Mouse (Mus musculus) right cerebral cortex, adult 2 months (tissue): ENCODE results near the gene Fbxo24.
"Not testable (repeated sequence)": the region's sequence is repeated elsewhere in the genome, so short reads cannot be mapped to it uniquely, and the experiment has no call there.

Experiments used
- DNase-seq, 2 experiments: peaks; one replicate each; pipeline ENCODE4 v3.0.0; 2021 to 2022; ENCODE audit warnings: low spot score in 2 of 2

Fbxo24 gene

DNA sequence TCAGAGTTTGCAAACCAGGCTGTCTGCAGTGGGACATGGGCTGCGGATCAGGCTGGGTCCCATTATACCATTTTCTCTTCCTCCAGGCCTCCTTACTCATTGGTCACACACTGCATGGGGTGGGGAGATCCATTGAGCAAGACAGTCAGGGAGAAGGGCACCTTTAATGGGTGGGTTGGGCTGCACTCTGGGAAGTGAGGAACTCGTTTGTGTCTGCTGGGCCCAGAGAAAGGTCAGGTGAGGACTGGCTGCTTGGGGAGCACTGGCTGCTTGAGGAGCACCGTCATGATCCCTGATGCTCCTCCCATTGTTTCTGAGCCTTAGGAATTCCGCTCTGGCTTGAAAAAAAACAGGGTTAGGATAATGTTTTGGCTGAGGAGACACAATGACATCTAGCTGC, 14.1 kb upstream of the Fbxo24 start:
- no peak for DNase-seq

DNA sequence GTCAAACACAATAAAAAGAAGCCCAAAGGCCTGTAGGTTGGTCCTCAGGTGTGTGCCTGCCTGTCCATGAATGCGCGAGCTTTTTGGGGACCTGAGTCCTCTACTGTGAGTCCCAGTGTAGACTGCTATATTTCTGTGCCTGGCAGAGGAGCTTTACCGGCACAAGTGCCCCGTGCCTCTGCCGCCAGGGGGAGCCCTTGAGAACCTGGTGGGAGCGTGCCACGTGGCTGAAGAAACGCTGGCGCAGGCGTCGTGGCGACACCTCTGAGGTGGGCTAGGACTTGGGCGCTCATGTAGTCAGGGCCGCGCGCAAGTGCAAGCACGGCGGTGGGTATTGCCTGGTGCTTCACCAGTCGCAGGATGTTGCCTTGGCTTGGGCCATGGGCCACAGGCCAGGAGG, 12.3 kb upstream of the Fbxo24 start, which contains the start of gene Sap25:
TSS of gene Sap25 (plus strand) at position 281 of the 400 bp plus-strand sequence.
- no peak for DNase-seq

DNA sequence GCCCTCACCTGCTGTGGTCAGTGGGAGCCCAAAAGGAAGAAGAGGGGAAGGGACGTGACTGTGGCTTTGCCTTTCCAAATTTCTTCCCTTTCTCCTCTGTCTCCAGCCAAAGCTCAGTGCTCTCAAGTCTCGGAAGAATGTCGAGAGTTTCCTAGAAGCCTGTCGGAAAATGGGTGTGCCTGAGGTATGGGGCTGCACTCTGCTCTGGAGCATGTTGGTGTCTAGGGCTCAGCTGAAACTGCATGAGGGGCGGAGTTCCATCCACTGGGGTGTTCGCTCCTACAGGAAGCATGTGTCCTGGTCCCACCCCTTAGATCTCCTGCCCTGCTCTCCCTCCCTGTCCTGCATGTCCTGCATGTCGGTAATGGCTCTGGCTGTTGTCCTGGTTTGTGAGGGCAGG, 10.7 kb upstream of the Fbxo24 start:
- no peak for DNase-seq

DNA sequence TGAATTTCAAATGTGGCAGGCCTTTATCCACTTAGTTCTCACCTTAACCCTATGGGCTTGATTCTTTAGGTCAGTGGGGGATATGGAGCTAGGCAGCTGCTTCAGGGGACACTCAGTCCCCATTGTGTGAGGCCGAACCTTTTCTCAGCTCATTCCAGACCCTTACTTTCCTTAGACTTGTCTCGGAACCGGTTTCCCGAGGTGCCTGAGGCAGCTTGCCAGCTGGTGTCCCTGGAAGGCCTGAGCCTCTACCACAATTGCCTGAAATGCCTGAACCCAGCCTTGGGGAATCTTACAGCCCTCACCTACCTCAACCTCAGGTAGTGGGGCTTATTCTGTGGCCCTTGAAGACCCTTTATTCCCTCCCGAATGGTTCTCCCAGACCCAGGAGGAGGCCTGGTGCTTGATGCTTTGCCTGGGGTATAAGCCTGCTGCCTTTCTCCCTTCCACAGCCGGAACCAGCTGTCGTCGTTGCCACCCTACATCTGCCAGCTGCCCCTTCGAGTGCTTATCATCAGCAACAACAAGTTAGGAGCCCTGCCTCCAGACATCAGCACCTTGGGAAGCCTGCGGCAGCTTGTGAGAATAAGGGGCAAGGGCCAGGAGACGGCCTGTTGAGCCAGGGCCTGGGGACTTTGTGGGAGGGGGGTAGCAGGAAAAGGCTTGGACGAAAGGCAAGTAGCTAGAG, 4.7 kb upstream of the Fbxo24 start:
- DNase-seq, result no peak

DNA sequence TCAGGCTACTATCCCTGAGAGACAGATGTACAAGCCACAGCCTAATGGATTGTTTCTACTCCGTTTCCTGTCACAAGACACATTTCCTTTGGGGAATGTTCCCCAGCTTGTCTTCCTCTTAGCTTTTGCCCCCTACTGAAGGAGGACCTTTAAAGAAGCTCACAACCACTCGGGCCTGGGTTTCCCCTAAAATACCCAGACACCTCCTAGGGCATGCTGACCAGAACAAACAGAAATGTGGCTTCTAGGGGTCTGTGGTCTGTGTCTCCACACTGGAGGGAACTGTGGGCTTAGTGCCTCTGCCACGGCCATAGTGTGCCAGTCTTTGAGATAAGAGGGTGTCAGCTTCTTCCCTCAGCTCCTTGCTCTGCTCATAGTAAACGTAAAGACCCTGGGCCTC, 2.8 kb upstream of the Fbxo24 start:
- no peak for DNase-seq

DNA sequence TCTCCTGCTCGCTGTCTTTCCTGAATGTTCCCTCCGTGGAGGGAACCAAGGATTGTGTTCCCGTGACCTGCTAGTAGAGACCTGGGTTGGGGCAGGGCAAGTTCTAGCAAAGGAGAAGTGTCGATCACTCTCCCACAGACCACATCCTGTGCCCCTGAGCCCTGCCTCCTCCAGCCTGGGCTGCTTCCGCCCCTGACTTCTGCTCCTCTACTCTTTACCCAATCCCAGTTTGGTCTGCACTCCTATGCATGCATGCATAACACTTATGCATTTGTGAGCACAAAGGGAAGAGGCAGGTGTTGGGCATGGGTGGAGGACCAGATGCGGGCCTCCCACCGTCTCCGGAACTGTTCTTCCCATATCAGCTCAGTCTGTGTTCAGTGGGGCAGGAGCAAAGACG, 2.4 kb upstream of the Fbxo24 start:
- DNase-seq, result peak in 1 of 2 experiments; percentile 51

DNA sequence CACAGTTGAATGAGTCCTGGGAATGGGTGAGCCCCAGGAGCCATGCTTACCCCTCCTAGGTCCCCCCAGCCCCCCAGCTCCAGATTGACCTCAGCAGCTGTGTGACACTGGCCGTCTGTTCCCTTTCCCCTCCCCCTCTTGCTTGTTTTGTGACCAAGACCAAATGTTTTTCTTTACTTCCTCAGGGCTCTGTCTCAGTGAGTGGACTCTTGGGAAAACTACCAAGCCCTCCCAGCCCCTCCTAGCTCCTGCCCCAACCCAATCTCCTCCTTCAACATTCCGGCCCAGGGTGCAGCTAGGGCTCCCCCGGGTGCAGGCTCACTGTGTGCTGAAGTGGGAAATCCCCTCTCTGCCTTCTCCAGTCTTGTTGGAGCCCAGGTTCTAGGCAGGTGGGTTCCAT, 1.8 kb upstream of the Fbxo24 start:
- DNase-seq, result no peak

DNA sequence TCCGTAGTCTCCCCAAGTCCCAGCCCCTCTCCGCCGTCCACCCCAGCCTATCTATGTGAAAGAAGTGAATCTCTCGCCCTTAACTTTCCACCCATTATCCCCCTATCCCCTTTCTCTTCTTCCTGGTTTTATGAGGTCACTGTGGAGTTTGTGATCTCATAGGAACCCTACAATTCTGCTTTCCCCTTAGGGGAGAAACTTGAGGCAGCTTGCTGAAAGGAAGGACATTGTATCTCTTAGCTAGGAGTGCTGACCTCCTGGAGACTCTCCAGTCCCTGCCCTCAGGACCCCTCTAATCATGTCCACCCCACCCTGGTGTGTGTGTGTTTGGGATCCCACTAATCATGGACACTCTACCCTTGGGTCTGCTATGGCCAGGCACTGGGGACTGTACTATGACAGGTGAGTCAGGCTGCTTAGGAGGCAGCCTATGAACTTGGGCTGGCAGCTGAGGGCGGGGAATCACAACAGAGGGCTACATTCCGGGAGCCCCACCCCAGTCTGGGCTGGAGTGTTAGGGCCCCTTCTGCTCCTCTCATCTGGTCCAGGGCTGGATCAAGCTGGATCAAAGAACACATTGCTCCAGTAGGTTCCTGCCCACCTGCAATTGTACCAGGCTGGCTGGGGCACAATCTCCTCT, 1.2 kb upstream of the Fbxo24 start:
- no peak for DNase-seq

DNA sequence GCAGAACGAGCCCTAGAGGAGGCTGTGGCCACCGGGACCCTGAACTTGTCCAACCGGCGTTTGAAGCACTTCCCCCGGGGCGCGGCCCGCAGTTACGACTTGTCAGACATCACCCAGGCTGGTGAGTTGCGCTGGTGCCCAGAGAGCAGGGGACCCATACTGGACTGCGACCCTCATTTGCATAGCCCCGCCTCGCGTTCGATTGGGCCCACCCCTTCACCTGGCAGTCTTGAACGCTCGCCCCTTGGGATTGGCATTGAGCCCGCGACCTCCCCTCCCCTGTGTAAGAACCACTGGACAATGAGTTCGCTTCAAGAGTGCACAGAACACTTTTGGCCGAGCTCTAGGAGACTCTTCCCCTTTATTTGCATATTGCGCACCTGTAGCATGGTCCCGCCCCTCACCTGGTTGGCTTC, 512 bp upstream of the Fbxo24 start:
- DNase-seq, result no peak

DNA sequence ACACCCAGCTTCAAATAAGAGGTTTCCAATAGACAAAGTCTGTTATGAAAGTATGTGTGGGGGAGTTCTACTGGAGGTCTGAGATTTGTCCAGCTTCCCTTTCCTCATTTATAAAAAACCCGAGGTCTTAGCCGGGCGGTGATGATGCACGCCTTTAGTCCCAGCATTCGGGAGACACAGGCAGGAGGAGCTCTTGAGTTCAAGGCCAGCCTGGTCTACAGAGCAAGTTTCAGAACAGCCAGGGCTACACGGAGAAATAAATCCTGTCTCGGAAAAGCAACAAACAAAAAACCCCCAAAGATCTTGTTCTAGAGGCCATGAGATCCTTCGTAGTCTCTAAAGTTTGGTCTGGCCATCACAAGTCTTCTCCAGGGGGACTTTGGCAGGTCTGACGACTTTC, 811 bp downstream of the Fbxo24 start:
- peak in 1 of 2 experiments; percentile 28 for DNase-seq

DNA sequence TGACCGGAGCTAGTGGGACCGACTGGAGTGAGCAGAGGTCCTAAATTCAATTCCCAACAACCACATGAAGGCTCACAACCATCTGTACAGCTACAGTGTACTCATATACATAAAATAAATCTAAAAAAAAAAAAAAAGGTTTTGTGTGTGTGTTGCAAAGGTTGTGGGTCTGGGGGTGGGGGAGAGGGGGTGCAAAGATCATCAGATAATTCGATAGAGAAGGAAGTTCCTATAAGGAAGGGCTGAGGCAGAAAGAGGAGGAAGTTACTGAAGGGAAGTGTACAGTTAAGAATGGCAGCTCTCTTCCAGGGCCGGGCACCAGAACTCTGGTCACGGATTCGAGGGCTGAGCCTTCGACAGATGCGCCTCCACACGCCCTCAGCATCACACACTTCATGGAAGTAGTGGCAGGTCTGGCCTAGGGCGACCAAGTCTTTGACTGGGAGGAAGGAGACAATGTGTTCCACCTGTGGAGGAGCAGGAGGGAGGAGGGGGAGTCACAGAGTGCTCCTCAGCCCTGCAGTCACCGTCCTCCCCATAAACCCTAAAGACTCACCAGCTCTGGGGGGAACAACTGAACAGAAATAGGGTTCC, 4.8 kb downstream of the Fbxo24 start:
- no peak for DNase-seq

DNA sequence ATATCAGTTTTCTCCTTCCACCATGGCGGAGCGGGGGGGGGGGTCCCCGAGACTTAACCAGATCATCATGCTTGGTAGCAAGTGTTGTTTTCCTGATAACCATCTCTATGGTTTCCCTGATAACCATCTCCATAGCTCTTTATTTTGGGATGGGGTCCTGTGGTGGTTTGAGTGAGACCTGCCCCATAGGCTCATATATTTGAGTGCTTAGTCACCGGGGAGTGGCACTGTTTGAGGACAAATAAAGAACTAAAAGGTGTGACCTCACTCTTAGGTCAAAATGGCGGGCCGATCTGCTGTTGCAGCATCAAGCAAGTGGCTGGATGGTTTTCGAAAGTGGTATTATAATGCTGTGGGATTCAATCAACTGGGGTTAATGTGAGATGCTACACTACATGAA, 13.5 kb downstream of the Fbxo24 start:
- no peak for DNase-seq

DNA sequence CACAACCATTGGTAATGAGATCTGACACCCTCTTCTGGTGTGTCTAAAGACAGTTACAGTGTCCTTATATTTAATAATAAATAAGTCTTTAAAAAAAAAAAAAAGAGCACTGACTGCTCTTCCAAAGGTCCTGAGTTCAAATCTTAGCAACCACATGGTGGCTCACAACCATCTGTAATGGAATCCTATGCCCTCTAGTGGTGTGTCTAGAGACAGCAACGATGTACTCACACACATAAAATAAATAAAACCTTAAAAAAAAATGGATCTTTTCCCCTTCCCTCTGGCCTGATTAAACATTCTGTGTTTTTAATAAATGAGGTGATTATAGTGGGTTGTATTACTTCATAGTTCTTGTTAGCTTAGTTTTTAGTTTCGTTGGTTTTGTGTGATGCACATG, 13.9 kb downstream of the Fbxo24 start:
- not testable (repeated sequence) for DNase-seq

DNA sequence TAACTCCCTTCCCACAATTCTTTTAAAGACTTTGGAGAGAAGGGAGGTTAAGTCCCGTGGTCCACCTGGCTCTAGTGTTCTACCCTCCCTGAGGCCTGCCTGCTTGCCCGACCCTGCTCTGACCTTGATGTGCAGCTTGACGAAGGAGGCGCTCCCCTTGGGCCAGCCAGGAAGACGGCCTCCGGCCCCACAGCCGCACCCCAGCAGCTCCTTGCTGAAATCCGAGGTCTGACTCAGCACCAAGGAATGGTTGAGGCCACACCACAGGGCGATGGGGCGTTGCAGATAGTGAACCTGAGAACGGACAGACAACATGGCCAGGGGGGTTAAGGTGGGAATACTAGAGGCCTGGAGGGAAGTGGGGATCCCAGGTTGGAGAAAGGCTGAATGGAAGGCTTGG, 15.3 kb downstream of the Fbxo24 start, which contains the start of gene Pcolce:
TSS of gene Pcolce (minus strand) at position 235 of the 400 bp plus-strand sequence.
- no peak for DNase-seq

DNA sequence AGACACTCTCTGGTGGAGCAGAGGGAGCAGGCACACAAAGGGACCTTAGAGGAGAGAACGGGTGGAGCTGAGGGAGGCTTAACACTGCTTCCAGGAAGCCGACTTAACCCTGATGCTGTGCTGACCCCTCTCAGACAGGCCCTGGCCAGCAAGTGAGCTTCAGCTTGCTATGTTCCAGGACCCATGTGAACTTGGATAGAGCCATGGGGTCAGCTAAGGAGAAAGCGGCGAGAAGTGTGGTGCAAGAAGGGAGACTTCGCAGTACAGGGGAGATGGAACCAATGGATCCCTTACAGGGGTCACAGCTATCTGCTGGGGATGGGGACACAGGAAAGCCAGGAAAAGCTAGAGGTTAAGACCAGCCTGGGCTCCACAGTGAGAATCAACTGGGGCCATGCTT, 15.7 kb downstream of the Fbxo24 start:
- no peak for DNase-seq

DNA sequence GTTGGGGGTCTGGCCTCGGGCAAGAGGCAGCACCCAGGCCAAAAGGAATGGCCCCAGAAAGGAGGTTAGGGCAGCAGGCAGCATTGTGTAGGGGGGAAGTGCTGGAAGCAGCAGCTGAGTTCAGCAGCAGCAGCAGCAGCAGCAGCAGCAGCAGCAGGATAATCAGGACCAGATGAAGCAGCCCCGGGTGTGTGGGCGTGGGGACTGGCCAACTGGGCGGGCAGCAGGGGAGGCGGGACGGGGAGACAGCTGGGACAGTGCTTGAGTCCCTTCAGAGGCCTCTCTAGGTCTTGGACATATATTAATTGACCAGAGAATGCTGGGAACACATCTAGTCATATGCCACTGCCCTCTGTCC, 17.6 kb downstream of the Fbxo24 start:
- DNase-seq, result no peak

DNA sequence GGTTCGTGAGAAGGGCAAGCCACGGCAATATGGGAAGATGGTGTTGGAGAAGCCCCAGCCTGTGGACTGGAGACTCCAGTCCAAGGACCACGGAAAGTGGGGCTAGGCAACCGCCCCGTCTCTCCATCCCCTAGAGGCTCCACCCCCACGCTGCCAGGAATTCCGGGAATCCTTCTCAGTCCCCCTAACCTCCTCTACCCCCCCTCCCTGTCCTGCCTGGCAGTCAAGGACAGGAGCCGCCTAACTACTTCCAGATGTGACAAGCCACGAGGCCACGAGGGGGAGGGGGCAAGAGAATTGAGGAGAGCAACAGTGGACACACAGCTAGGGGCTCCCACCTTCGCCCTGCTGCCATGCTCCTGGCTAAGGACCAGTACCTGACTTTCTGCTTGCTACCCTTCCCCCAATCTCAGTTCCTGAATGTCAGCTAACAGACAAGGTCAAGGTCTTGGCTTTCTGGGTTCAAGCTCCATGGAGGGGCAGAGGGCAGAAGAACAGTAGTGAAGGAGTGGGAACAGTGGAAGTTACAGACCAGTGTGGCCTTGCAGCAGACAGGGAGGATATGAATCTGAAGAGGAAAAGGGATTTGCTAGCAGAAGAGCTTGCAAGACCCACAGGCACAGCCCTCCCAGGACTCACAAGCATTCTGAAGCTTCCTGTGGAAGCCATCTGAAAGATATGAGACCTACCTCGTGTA, 18.1 kb downstream of the Fbxo24 start:
- no peak for DNase-seq

DNA sequence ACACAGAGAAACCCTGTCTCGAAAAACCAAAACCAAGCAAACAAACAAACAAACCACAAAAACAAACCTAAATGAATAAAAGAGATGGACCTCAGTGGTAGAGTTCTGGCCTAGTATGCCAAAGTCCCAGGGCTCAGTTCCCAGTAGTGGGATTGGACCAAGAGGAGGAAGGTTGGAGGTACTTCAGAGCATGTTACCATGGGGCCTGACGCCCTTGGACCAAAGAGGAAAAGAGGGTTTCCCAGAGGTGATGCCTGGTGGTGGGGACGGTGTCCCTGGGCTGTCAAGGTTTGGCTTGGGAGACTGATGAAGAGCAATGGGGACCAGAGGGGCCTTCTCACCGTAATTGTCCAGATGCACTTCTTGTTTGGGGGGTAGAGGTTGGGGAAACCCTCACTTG, 18.7 kb downstream of the Fbxo24 start:
- no peak for DNase-seq

DNA sequence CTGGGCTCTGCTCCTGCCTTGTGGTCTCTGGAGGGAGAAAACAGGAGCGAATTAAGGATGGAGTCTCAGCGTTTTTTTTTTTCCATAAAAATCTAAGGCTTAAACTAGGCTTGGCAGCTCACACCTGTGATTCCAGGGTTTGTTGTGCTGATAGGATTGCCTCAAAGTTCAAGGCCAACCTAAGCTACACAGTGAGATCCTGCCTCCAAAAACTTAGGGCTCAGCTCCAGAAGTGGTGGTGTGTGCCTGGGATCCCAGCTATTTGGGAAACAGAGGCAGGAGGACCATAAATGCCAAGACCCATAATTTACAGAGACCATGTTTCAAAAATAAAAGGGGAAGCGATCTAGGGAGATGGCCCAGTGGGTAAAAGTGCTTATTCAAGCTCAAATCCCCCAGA, 19.5 kb downstream of the Fbxo24 start:
- no peak for DNase-seq

DNA sequence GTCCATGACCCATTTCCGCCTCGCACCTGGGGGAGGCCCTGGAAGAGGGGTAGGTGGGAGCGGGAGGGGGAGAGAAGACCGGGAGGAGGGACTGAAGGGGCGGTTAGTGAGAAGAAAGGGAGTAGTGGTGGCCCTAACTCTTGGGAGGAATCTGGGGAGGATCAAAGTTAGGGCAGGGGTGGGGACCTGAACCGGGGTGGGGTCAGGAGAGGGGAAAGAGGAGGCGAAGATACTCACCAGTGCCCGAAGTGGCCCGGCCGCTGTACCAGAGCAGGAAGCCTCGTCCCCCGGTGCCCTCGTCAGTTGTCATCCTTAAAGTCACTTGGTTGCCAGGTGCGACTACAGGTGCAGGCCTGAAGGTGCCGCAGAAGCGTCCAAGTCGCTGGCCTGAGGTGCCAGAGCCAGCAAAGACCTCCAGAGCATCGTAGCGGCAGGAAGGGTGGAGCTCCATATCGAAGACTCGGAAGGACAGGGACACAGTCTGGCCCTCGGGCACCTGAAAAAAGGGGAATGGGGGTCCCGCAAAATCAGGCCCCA, 20.1 kb downstream of the Fbxo24 start:
- no peak for DNase-seq

DNA sequence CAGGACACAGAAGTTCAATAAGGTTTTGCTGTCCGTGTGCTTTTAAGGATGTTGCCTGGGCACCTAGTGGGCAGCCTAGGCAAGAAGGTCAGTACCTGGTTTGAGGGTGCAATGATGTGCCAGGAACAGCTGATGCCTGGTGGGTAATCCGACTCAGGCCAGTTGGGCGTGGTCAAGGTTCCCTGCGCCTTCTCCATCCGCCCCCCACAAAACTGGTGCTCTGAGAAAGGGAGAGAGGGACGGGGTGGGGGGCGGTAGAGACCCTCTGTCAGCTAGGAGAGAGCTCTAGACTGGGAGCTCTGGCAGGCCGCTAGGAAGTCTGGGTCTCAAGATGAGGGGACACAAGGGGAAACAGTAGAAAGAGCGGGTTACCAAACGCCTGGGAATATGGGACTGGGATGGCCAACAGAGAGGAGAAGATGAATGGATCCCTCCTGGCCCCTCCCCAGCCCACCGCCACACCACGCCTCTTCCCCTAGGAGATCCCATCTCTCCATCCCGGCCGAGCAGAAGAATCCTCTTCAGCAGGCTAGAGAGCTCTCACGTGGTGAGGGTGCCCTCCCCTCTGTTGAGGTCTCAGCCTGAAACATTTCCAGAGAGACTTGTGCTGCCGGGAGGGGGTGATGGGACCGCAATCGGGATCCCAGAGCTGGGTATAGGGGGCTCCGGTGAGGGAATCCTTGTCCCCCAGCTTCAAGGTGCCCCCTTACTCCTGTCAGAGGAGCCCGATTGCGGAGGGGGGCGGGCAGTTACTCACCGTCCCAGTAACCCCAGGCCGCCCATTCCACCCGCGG, 20.7 kb downstream of the Fbxo24 start:
- no peak for DNase-seq

DNA sequence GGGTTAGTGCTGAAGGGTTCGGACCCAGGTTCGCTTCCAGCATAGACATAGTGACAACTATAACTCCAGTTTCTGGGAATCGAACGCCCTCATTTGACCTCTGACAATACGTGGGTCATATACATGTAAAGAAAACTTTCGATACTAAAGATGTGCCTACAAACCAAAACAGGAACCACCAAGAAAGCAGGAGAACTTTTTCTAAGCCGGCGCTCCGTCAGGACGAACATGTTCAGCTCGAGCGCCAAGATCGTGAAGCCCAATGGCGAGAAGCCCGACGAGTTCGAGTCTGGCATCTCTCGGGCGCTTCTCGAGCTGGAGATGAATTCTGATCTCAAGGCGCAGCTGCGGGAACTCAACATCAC, 27.5 kb downstream of the Fbxo24 start:
- DNase-seq, result no peak
